Mouse (Mus musculus): ENCODE measurements around the gene Cys1.
"Not testable (repeated sequence)": the region's sequence is repeated elsewhere in the genome, so short reads cannot be mapped to it uniquely, and the experiment has no call there.

Gene Cys1

DNA sequence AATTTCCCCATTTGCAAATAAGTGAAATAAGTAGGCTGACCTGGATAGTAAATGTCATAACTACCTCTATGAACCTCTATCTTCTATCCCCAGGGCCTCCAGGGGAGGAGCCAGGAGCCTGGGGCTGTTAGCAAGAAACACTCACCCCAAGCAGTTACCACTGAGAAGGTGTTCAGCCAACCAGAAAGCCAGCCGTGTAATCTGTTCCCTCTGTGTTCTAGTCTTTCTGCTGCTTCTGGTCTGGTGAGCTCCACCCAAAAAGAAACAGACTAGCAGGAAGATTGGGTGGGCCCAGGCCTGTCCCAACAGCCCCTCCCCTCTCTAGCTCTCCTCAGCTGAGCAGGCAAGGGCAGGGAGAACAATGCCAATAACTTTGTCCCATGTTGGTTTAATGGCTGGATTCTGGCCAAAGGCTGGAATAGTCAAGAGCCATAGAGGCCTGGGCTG, 37.5 kb downstream of the Cys1 start:
- DNase-seq, result no peak

DNA sequence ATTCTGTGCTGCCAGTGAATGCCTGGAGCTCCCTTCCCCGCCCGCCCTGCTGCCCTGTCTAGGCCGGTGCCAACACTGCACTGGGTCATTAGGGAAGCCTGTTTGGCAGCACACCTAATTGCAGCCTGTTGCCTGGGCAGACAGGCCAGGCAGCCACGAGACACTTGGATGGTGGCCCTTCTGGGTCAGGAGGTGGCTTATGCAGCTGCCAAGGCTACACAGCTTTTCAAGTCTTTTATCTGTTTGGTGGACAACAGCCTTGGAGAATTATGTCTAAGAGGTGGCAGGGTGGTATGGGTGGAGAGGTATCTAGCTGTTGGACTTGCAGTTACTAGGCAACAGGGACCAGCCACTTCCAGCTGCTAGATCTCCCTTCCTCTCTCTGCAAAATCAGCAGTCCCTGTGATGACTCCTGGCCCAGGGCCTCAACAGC, 39.2 kb downstream of the Cys1 start:
- DNase-seq, result peak; percentile 68

DNA sequence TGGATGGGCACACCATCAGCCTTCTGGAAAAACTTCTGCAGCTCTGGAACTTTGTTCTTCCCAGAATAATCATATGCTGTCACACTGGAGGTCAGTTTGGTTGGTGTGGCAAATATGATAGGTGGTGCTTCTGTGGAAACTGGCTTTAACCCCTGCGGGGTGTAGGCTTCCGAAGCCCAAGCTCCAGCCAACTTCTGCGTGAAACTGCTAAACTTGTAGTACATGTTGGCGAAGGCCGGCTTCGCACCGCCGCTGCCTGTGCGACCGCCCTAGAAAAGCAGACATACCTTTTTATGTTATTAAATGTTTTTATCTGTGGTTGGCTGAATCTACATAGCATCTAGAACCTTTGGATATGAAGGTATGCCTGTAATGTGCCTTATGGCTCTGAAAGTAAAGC, 42.8 kb downstream of the Cys1 start:
- DNase-seq, result not testable (repeated sequence)

DNA sequence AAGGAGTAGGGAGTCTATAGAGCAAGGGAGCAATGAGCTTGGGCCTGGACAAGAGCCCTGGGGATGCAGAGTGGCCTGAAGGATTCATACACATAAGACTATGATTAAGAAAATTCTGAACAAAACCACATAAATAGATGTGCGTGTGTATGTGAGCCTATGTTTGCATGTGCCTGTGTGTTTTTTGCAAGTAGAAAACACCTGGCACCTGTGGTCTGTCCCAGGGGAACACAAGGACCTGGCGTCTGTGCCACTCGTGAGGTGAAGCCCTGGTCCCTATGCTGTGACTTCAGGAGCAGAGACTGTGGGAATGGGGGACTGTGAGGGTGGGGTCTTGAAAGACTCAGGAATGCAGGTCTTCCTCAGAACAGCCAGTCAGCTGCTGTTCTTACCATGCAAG, 47.0 kb downstream of the Cys1 start:
- DNase-seq, result no peak

DNA sequence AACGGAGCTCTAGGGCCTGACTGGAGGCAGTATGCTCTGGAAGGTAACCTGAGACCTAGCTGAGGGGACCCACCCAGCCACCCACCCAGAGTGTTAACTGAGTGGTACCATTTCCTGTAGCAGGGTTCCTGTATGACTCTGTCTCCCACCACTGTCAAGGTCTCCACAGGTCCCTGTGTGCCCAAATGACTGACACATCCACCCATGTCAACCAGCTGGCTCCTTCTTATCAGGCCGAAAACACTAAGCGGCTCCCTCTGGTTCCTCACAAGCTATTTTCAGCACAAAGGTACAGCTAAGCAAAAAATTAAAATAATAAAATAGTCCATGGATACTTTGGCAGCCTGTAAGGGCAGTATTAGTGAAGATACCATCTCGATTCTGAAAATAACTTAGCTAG, 47.4 kb downstream of the Cys1 start:
- no peak for DNase-seq

DNA sequence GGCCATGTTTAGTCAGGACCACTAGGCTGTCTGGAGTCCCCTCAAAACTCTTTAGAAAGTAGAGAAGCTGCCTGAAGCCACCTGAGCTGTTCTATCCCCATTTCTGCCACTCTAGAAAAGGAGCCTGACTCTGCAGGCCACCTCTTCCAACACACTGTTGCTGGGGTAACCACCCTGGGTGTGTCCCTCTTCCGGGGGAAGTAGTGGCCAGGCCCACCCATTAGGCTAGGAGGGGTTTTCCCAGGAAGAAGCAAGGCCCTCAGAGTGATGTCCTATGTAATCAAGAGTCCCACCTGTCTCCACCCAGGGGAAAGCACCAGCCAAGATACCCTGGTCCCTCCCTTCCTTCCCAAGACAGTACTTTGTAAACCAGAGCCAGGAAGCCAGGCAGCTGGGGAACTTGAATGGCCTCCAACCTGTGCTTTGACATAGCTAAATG, 47.8 kb downstream of the Cys1 start:
- DNase-seq, result no peak

DNA sequence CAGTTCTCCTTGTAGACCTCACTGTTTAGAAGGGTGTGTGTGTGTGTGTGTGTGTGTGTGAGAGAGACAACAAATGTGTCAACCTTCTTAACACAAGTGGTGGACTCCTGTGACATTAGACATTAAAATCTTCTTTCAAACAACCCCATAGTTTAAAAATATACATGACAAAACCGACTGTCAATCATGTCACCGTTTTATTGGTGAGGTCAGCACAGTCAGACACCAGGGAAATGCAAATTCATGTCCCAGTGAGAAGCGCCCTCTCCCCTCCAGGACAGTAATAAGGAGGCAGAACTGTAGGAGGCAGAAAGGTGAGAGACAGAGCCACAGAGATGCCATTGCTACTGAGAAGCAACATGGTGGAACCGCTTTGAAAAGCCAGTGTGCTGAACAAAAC, 49.2 kb downstream of the Cys1 start:
- no peak for DNase-seq

DNA sequence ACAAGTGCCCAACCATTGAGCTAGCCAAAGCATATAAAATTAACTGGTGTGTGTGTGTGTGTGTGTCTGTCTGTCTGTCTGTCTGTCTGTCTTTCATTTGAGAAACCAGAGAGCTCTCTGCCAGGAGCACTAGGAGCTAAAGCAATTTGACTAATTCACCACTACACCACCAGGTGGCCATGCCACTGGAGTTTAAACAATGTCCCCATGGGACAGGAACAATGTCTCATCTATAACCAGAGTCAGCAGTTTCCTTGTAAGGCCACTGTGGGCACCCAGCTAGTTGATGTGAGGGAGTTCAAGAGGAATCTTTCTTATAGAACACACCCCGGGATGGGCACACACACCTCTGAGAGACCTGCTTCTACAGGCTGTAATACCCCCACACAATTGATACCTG, 51.4 kb downstream of the Cys1 start:
- DNase-seq, result no peak

DNA sequence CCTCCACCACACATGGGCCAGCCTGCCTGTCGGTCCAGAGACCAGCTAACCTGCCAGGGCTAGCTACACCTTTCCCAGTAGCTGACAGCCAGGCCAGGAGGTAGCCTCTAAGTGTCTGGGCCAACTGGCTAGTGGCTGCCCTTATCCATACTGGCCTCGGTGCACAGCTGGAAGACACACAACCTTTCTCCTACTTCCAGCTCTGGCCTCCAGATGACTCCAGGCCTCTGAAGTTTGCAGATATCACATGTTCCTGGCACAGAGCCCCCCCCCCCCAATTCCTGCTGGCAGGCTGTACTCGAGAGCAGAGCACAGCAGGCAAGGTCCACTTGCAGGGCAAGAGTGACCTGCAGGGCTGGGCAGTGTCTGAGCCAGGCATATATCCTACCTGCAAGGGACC, 54.4 kb downstream of the Cys1 start:
- no peak for DNase-seq

DNA sequence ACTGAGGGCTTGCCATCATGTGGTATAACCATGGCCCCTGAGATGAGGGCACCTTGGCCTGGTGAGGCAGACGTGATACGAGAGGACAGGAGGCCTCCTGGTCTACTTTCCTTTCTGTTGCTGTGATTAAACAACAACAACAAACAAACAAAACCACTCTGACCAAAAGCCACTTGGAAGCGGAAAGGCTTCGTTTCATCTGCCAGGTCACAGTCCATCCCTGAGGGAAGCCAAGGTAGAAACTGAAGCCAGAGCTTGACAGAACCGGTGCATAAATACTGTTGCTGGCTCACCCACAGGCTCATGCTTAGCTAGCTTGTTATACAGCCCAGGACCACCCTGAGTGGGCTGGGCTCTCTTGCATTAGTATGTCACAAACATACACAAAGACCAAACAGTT, 55.2 kb downstream of the Cys1 start:
- no peak for DNase-seq

DNA sequence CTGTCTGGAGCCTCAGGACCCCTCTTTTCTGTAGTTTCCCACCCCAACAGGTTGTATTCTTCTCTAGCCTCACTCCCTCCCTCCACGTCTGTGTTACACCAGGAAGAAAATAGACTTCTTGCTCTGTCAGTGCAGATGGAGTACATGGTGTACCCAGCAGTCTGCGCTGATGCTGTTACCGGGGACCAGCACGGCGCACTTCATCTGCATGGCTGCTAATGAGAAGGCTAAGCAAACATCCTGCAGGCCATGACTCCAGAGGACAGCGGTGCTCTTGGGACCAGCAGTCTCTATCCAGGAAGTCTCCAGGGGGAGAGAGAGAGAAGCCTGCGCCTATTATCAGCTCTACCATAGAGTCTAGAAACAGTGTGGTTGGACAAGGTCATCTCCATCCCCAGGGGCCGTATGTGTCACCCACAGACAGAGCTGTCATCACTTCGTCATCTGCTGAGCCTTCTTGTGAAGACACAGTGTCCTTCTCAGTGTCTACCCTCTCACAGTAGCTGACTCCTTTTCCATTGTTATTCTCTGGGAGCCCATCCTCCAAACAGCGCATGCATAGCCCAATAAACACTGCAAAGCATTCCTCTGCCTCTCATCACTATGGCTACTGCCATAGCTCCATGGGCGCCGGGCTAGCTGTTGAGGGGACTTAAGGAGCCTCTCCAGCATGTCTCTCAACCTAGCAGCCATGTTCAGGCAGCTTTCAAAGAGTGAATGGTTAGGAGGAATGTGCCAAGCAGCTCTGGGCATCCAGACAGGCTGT, 57.9 kb downstream of the Cys1 start:
- DNase-seq, result no peak

DNA sequence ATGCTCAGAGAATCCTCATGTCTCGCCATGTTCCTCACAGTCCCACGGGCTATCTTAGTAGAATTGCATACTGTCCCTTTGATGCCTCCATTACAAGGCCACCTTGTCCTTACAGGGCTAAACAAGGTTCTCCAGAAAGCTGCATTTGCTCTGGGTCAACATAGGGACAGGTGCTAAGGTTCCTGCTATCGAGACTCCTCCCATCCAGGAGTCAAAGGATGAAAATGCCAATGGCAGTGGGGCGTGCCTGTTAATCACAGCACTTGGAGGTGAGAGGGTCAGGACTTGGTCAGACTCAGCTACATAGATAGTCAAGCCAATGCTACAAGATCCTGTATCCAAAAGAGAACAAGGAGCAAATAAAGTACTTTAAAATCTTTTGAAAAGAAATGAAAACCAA, 62.2 kb downstream of the Cys1 start:
- DNase-seq, result no peak

All from cerebellum, adult 11-12 months (tissue).